In the genomic region with DNA sequence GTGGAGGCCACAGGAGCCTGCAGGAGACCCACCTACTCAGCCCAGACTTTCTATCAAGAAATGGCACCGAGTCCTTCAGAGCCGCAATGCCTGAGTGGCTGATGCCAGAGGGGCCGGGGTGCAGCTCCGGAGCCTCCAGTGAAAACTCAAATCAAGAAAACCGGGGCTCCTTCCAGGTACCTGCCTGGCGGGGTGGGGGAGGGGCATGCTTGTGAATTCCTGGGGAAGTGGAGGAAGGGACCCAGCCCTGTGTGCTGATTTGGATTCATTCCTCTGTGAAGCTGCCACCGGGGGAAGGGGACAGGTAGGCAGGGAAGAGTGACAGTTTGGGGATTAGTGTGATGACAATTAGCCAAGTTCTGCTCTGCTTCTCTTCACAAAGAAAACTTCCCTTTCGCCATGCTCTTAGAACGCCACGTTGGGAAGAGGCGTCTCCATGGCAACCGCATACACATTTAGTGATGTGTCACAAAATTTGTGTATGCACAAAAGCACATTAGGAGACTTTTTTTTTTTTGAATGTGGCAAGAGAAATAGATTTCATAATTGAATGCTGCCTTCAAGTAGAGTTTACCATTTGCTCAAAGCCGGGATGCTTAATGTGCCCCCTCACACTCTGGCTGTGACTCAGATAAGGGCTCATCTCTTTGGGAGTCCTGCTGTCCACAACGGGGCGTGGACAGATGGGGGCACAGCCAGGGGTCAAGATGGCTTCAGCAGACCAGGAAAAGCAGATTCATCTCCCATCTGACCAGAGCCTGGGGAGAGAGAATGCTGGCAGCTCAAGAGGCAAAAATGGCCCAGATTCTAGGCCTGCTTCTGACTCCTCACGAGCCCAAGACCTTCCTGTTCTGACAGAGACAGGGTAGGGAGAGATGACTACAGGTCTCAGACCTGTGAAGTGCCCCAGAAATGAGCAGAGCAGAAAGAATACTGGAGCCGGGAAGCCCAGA, we compare ENCODE assay signal across 9 mouse cellular contexts. TPM values are rescaled to one million over a fixed set of nuclear protein-coding genes. Genes with fewer than 3 reads are reported as not detected.
DNase-seq lines count a peak whose midpoint lies in the region; ATAC-seq lines count a peak whose summit lies in the region.
"Had no signal": no experiment of that assay in that cellular context is flagged by ENCODE, and none has a peak within 500 bp of the region (broad histone marks: within the 10 kb centered on the region; RNA-seq: fewer than 3 reads in every experiment).

No protein-coding gene starts in this region.

- no peak overlapping the region for H3K4me3 ChIP-seq in neural tube, embryonic 13.5 days
- no peak overlapping the region for H3K4me3 ChIP-seq in neural tube, embryonic 15.5 days (replicated peaks)
- no peak overlapping the region for H3K4me3 ChIP-seq in kidney, embryonic 16.5 days (ENCODE audit: low read length)

- H3K9me3 ChIP-seq in neural tube, embryonic 13.5 days, result no peaks in the 10 kb centered on the region
- H3K9me3 ChIP-seq in neural tube, embryonic 15.5 days (replicated peaks), result no peaks in the 10 kb centered on the region
- no peaks in the 10 kb centered on the region for H3K9me3 ChIP-seq in kidney, embryonic 16.5 days (ENCODE audit: low read length)

- DNase-seq in embryo, embryonic 10 days (ENCODE audit: low spot score), result peak; percentile 76
- DNase-seq in embryo, embryonic 10.5 days (ENCODE audit: low spot score), result no peak
- DNase-seq in left cerebral cortex, adult 11 months (ENCODE audit: low spot score), result peak; percentile 46
- no peak for DNase-seq in spleen, adult 18-20 months
- DNase-seq in ovary, adult 18-20 months (ENCODE audit: low spot score), result no peak
- DNase-seq: kidney, adult 18-20 months had no signal

- ATAC-seq in neural tube, embryonic 13.5 days (ENCODE audit: low read depth), result no peak
- no peak for ATAC-seq in neural tube, embryonic 15.5 days (ENCODE audit: low FRiP score)
- no peak for ATAC-seq in kidney, embryonic 16.5 days (ENCODE audit: low FRiP score, low TSS enrichment)

- 0 out of 2 replicates have a peak overlapping the region, but pooled peaks have one; percentile 34 for H3K9ac ChIP-seq in neural tube, embryonic 13.5 days
- H3K9ac ChIP-seq in neural tube, embryonic 15.5 days (replicated peaks), result no peak overlapping the region
- no peak overlapping the region for H3K9ac ChIP-seq in kidney, embryonic 16.5 days (replicated peaks; ENCODE audit: low read length)

- 38% methylated on average over 17 of the region's 17 CpGs for WGBS in neural tube, embryonic 13.5 days
- 41% methylated on average over 17 of the region's 17 CpGs for WGBS in neural tube, embryonic 15.5 days
- 56% methylated on average over 17 of the region's 17 CpGs for WGBS in kidney, embryonic 16.5 days

- H3K4me1 ChIP-seq in neural tube, embryonic 13.5 days (replicated peaks), result peaks cover 48% of the 10 kb centered on the region
- peaks cover 71% of the 10 kb centered on the region for H3K4me1 ChIP-seq in neural tube, embryonic 15.5 days
- H3K4me1 ChIP-seq in kidney, embryonic 16.5 days (ENCODE audit: insufficient read depth, low read length), result peaks cover 20% of the 10 kb centered on the region

- H3K27ac ChIP-seq in neural tube, embryonic 13.5 days (replicated peaks), result no peak overlapping the region
- no peak overlapping the region for H3K27ac ChIP-seq in neural tube, embryonic 15.5 days (replicated peaks)
- H3K27ac ChIP-seq in kidney, embryonic 16.5 days (ENCODE audit: low read length), result no peak overlapping the region

- no peaks in the 10 kb centered on the region for H3K36me3 ChIP-seq in neural tube, embryonic 13.5 days
- no peaks in the 10 kb centered on the region for H3K36me3 ChIP-seq in neural tube, embryonic 15.5 days
- no peaks in the 10 kb centered on the region for H3K36me3 ChIP-seq in kidney, embryonic 16.5 days (ENCODE audit: insufficient read depth, low read length)

- H3K27me3 ChIP-seq in neural tube, embryonic 13.5 days, result no peaks in the 10 kb centered on the region; the same call in 1 of the 2 replicates
- no peaks in the 10 kb centered on the region for H3K27me3 ChIP-seq in neural tube, embryonic 15.5 days (replicated peaks)
- no peaks in the 10 kb centered on the region for H3K27me3 ChIP-seq in kidney, embryonic 16.5 days (ENCODE audit: insufficient read depth, low read length)

- H3K4me2 ChIP-seq in neural tube, embryonic 13.5 days, result no peak overlapping the region
- H3K4me2 ChIP-seq in neural tube, embryonic 15.5 days, result no peak overlapping the region
- no peak overlapping the region for H3K4me2 ChIP-seq in kidney, embryonic 16.5 days (replicated peaks; ENCODE audit: low read depth, low read length)

RNA-seq across cellular contexts. Expression of gene Man1c1, which starts 26.3 kb away (rescaled TPM):
- 5.3 and 5.7 TPM in 2 replicates for polyA plus RNA-seq in neural tube, embryonic 13.5 days (2015; fragmentation: Nextera tagmentation; extraction: Ambion mirVana)
- polyA plus RNA-seq in neural tube, embryonic 15.5 days (2015; fragmentation: Nextera tagmentation; extraction: Ambion mirVana), result 4.7 and 4.9 TPM in 2 replicates
- 3.5 and 3.7 TPM in 2 replicates for polyA plus RNA-seq in kidney, embryonic 16.5 days (2015; fragmentation: Nextera tagmentation; extraction: Ambion mirVana)

Comparison
In these comparisons a context has a peak if more than half of its experiments do, and no peak if none do; other contexts are left out.
1. DNase-seq: peak in embryo, embryonic 10 days (single experiment) and left cerebral cortex, adult 11 months (single experiment); none in embryo, embryonic 10.5 days (single experiment), spleen, adult 18-20 months (0 of 2) and ovary, adult 18-20 months (single experiment).